Mouse (Mus musculus) midbrain, postnatal 0 days (tissue): ENCODE results near the gene Igfbp7. TPM values are rescaled to one million over a fixed set of nuclear protein-coding genes. Genes with fewer than 3 reads are reported as not detected.
A peak's percentile ranks its signal among the peaks of the same experiment; 100 is the strongest.

Source experiments
- ATAC-seq: fragments of 200-750 bp; cut with Nextera tagmentation; 2 replicates; pipeline ENCODE4 v1.8.0; 2017; ENCODE audit warnings: moderate number of reproducible peaks, mild to moderate bottlenecking, moderate TSS enrichment, moderate library complexity; ENCODE audit not compliant: low FRiP score
- DNase-seq: peaks from one replicate; pipeline ENCODE4 v3.0.0-alpha.2; 2015; ENCODE audit warnings: low spot score
- H3K27ac ChIP-seq: fragments of 300-500 bp; sonication (generic); 2 replicates; pipeline ENCODE4 v1.5.1; 2014; ENCODE audit warnings: low read depth, mild to moderate bottlenecking, low read length, mixed read lengths
- H3K27me3 ChIP-seq: fragments of 300-500 bp; sonication (generic); 2 replicates; pipeline ENCODE4 v1.6.1; 2014; ENCODE audit warnings: low read length, control low read depth, mixed read lengths; ENCODE audit not compliant: insufficient read depth
- H3K36me3 ChIP-seq: fragments of 300-500 bp; sonication (generic); 2 replicates; pipeline ENCODE4 v1.6.1; 2014; ENCODE audit warnings: low read length, control low read depth, mixed read lengths; ENCODE audit not compliant: insufficient read depth
- H3K4me1 ChIP-seq: fragments of 300-500 bp; sonication (generic); 2 replicates; pipeline ENCODE4 v1.6.1; 2014; ENCODE audit warnings: mild to moderate bottlenecking, control low read depth, antibody characterized with exemption, low read length, mixed read lengths; ENCODE audit not compliant: insufficient read depth
- H3K4me2 ChIP-seq: fragments of 300-500 bp; sonication (generic); 2 replicates; pipeline ENCODE4 v1.6.1; 2014; ENCODE audit warnings: low read depth, mild to moderate bottlenecking, low read length, mixed read lengths; ENCODE audit not compliant: poor library complexity, severe bottlenecking
- H3K4me3 ChIP-seq: fragments of 300-500 bp; sonication (generic); 2 replicates; pipeline ENCODE4 v1.5.1; 2014; ENCODE audit warnings: low read depth, mild to moderate bottlenecking, low read length, moderate library complexity
- H3K9ac ChIP-seq: fragments of 300-500 bp; sonication (generic); replicated peaks from 2 replicates; pipeline ENCODE4 v1.6.1; 2014; ENCODE audit warnings: mild to moderate bottlenecking, low read length, moderate library complexity, mixed read lengths; ENCODE audit not compliant: poor library complexity, severe bottlenecking
- H3K9me3 ChIP-seq: fragments of 300-500 bp; sonication (generic); 2 replicates; pipeline ENCODE4 v1.6.1; 2016; ENCODE audit warnings: low read length, control low read depth
- CTCF ChIP-seq: IDR thresholded peaks from 2 replicates; pipeline ENCODE4 v1.5.1; 2016; ENCODE audit warnings: antibody characterized with exemption, mild to moderate bottlenecking
- WGBS: fragments of 180-500 bp; shearing (Covaris S2); extraction: QIAGEN DNeasy Blood & Tissue Kit; methylation state at CpG from one replicate; pipeline ENCODE4 v1.1.7; 2014; 5-methylcytosine and 5-hydroxymethylcytosine counted together
- polyA plus RNA-seq: library from polyadenylated mRNA; unstranded; fragments of >200 nt; fragmentation: Nextera tagmentation; extraction: Ambion mirVana; gene quantifications from 2 replicates; pipeline ENCODE4 v1.2.1, GENCODE M21; 2015
- total RNA-seq: library from RNA; depleted of rRNA; stranded (reverse); fragments of >200 nt; gene quantifications from 2 replicates; pipeline ENCODE4 v1.2.3, GENCODE M21; 2014; rRNA removed

Igfbp7 gene
- total and polyA plus RNA-seq, 2 experiments from 2014 or later = 44.6 to 77.3 TPM

- WGBS = under 1% methylated on average over 72 of the region's 85 CpGs
- DNase-seq (peak; percentile 99), ATAC-seq (peak; percentile 97)
Observed at GRCm38 (mm10) chr5:77309924-77310772, 97.7 kb downstream of the Igfbp7 start, which contains the start of the genes Noa1 and Polr2b. Noa1 (minus strand) TSS chr5:77310084. Polr2b (plus strand) TSS chr5:77310147.

DNA sequence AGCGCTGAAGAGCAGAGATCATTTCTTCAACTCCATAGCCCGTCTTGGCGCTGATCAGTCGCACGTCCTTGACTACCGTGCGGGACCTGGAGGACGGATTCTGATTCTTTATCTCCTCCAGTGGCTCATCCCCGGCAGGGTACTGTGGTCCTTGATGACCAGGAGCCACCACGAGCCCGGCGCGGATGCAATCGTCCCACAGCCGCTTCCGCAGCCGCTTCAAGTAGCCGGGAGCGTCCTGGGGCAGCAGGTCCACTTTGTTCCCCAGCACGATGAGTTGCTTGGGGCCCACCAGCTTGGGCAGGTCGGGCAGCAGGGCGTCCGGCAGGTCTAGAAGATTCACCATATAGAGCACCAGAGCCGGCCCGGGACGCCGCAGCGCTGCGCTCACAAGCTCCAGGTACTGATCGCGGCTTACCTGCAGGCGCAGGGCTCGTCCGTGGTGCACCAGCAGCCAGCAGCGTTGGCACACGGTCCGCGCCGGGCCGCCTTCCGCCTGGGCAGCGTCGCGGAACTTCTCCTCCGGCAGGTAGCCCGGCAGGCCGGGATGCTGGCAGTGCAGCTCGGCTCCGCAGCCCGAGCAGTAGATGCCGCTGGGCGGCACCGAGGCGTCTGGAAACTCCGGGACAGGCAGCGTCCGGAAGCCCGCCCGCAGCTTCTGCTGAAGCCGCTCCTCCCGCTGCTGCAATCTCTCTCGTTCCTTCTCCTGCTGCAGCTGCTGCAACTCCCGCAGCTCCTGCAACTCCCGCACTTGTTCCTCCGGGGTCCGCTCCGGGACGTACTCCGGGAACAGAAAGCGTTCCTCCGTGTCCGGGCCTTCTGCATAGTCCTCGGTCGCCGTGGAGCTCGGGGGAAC, 98.6 kb downstream of the Igfbp7 start:
- ATAC-seq = peak; percentile 31

More at GRCm38 (mm10) chr5:77309924-77310772, 97.7 kb downstream of the Igfbp7 start, which contains the start of the genes Noa1 and Polr2b:
- TF ChIP-seq CTCF = peak; percentile 32
- Histone ChIP-seq H3K27ac (peak within 1 kb of the TSS; percentile 86), H3K36me3 (no peaks in the 10 kb centered on the region; the same call in 1 of the 2 replicates), H3K9ac (peak within 1 kb of the TSS; percentile 94), H3K4me3 (peak within 1 kb of the TSS; percentile 86), H3K4me2 (peak within 1 kb of the TSS; percentile 90), H3K4me1 (peaks cover 16% of the 10 kb centered on the region), H3K27me3 (no peaks in the 10 kb centered on the region), H3K9me3 (no peaks in the 10 kb centered on the region)

DNA sequence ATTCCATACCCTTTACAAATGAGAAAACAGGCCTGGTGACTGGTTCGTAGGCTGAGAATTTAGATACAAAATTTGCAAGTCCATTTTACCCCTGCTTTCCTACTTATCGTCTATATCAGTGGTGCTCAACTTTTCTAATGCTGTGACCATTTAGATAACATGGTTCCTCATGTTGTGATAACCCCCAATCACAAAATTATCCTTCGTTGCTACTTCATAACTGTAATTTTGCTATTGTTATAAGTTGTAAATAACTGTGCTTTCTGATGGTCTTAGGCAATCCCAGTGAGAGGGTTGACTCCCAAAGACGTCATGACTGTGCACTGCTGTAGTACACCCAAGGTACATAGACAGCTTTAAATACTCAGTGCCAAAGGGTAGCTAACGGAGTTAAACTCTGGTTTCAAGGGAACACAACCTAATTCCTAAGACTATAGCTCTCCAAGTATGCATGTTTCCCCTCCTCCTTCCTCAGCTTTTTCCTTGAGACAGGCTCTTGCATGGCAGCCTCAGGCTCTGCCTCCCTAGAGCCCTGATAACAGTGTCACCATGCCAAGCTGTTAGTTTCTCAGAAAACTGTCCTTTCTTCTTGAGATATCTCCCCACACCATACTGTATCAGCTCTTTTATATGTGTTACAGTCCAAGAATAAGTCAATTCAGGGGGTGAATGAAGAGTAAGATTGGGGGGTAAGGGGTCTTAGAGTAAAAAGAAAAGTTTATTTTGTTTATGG, 99.9 kb downstream of the Igfbp7 start:
- peak overlapping the region; percentile 90 for H3K4me2 ChIP-seq
- peaks cover 16% of the 10 kb centered on the region for H3K4me1 ChIP-seq
- ATAC-seq = no peak
- WGBS = 82% methylated on average over 5 of the region's 5 CpGs
- H3K9ac ChIP-seq = peak overlapping the region; percentile 94; the same call in 1 of the 2 replicates
- H3K36me3 ChIP-seq = peaks cover 3% of the 10 kb centered on the region; the same call in 1 of the 2 replicates
- no peak for TF ChIP-seq CTCF
- no peaks in the 10 kb centered on the region for H3K9me3 ChIP-seq
- H3K27me3 ChIP-seq = no peaks in the 10 kb centered on the region
- H3K27ac ChIP-seq = no peak overlapping the region
- peak overlapping the region; percentile 86 for H3K4me3 ChIP-seq
- no peak for DNase-seq

More for the DNA sequence above, 98.6 kb downstream of the Igfbp7 start:
- DNase-seq = peak; percentile 12
- peak overlapping the region; percentile 86 for H3K4me3 ChIP-seq
- peak overlapping the region; percentile 86 for H3K27ac ChIP-seq
- H3K9me3 ChIP-seq = no peaks in the 10 kb centered on the region
- no peaks in the 10 kb centered on the region; the same call in 1 of the 2 replicates for H3K36me3 ChIP-seq
- H3K4me2 ChIP-seq = peak overlapping the region; percentile 90
- H3K27me3 ChIP-seq = no peaks in the 10 kb centered on the region
- WGBS = under 1% methylated on average over 72 of the region's 76 CpGs
- H3K4me1 ChIP-seq = peaks cover 16% of the 10 kb centered on the region
- H3K9ac ChIP-seq = peak overlapping the region; percentile 94
- no peak for TF ChIP-seq CTCF

DNA sequence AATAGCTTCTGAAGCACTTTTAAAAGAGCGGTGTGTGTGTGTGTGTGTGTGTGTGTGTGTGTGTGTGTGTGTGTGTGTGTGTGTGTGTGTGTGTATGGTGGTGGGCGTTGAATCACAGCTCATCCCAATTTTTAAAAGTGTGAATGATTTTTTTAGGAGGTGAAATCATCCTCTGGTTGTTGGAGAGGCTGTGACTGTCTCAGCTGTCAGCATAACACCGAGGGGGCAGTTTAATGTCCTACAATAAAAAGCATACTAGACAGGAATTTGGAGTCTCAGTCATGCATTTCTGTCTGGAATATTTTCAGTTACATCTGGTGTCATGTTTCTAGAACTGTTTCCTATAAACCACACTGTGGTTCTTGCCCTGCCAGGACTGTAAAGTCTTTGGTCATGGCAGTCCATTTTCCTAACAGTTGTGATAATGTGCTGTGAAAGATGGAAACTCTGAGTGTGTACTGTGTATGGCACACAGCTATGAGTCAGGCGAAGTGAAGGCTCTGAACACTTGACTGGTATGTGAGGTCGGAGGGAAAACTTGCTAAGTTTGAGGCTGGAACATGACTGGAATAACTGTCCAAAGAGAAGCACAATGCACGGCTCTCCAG, 106.4 kb downstream of the Igfbp7 start:
- Histone ChIP-seq H3K4me3 (no peak overlapping the region), H3K4me1 (no peaks in the 10 kb centered on the region), H3K27me3 (no peaks in the 10 kb centered on the region), H3K9me3 (no peaks in the 10 kb centered on the region), H3K36me3 (peaks cover 28% of the 10 kb centered on the region), H3K9ac (no peak overlapping the region), H3K27ac (no peak overlapping the region), H3K4me2 (no peak overlapping the region)
- ATAC-seq = no peak
- DNase-seq = no peak
- 94% methylated on average over 6 of the region's 6 CpGs for WGBS
- no peak for TF ChIP-seq CTCF

GRCm38 (mm10) chr5:77299486-77299885, 108.4 kb downstream of the Igfbp7 start:
- Histone ChIP-seq H3K9me3 (no peaks in the 10 kb centered on the region), H3K27me3 (no peaks in the 10 kb centered on the region), H3K27ac (no peak overlapping the region), H3K4me3 (no peak overlapping the region), H3K9ac (no peak overlapping the region), H3K36me3 (peaks cover 35% of the 10 kb centered on the region), H3K4me2 (no peak overlapping the region), H3K4me1 (no peaks in the 10 kb centered on the region)
- 99% methylated on average over 2 of the region's 2 CpGs for WGBS
- DNase-seq (no peak), ATAC-seq (no peak)
- no peak for TF ChIP-seq CTCF

Other genes starting within 250 kb of the Igfbp7 start
- not detected in 2 replicates for gene Spink2, start 196.6 kb downstream of the Igfbp7 start, total RNA-seq
- 1.1 and 1.5 TPM in 2 replicates for gene Spink2, start 196.6 kb downstream of the Igfbp7 start, polyA plus RNA-seq
- gene Rest, start 142.6 kb downstream of the Igfbp7 start, total RNA-seq = 6.5 and 7.1 TPM in 2 replicates
- gene Rest, start 142.6 kb downstream of the Igfbp7 start, polyA plus RNA-seq = 2.8 TPM in 2 replicates
- gene Noa1, start 98.0 kb downstream of the Igfbp7 start, total RNA-seq = 11.6 and 18.0 TPM in 2 replicates
- 34.4 and 35.0 TPM in 2 replicates for gene Noa1, start 98.0 kb downstream of the Igfbp7 start, polyA plus RNA-seq
- 70.2 and 71.3 TPM in 2 replicates for gene Polr2b, start 97.9 kb downstream of the Igfbp7 start, total RNA-seq
- gene Polr2b, start 97.9 kb downstream of the Igfbp7 start, polyA plus RNA-seq = 52.0 TPM in 2 replicates